Comparison of ENCODE assay signal across 29 mouse cellular contexts in the genomic region with DNA sequence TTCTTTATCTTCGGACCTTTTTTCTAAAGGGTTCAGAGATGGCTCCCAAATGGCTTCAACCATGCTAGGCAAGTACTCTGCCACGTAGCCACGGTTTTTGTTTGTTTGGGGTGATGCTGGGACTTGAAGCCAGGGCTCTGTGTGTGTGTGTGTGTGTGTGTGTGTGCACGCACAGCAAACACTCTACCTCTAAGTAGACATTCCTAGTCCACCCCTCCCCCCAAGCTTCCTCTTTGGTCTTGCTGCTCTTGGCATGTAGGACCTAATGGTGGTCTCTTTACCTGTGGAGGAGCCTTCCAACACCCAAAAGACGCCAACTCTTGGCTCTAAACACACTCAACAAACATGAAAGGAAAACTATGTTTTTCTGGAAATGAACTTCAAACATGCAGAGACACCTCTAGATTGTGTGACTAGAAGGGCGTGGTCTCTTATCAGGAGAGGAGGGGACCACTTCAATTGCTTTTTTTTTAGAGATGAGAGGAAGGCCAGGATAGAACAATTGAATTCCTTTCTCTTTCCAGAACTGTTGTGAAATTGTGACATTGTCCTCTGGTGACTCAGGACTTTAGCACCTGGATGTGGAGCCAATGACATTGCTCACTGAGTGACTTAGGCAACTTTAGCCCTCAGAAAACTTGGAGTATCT. TPM values are rescaled to one million over a fixed set of nuclear protein-coding genes. Genes with fewer than 3 reads are reported as not detected.
DNase-seq lines count a peak whose midpoint lies in the region; ATAC-seq and TF ChIP-seq lines count a peak whose summit lies in the region.
"Had no signal": no experiment of that assay in that cellular context is flagged by ENCODE, and none has a peak within 500 bp of the region (broad histone marks: within the 10 kb centered on the region; RNA-seq: fewer than 3 reads in every experiment).

No protein-coding gene starts in this region.

- H3K27me3 ChIP-seq in liver, adult 2 months (ENCODE audit: control insufficient read depth, insufficient read depth, low read length), result no peaks in the 10 kb centered on the region
- peaks cover 0 to 2% of the 10 kb centered on the region in 2 experiments; a peak in 3 of 4 replicates for H3K27me3 ChIP-seq in MEL (ENCODE audit: control insufficient read depth in 1 of 2, insufficient read depth in 2 of 2, low read length in 2 of 2)
- no peaks in the 10 kb centered on the region for H3K27me3 ChIP-seq in lung, postnatal 0 days (replicated peaks; ENCODE audit: insufficient read depth, low read length)
- H3K27me3 ChIP-seq: forebrain, embryonic 12.5 days; heart, embryonic 15.5 days; hindbrain, embryonic 12.5 days; intestine, embryonic 15.5 days; limb, embryonic 15.5 days; midbrain, embryonic 13.5 days; neural tube, embryonic 13.5 days had no signal

- H3K4me3 ChIP-seq in liver, adult 2 months (ENCODE audit: insufficient read depth, low read depth, low read length), result no peak overlapping the region
- H3K4me3 ChIP-seq in MEL (ENCODE audit: control insufficient read depth in 1 of 2, insufficient read depth in 1 of 2, low read depth in 2 of 2, low read length in 2 of 2), result no peak overlapping the region
- H3K4me3 ChIP-seq in lung, postnatal 0 days (ENCODE audit: low read depth, low read length), result no peak overlapping the region
- H3K4me3 ChIP-seq: erythroblast, embryonic 14.5 days; forebrain, embryonic 12.5 days; heart, embryonic 10.5 days; heart, embryonic 15.5 days; hindbrain, embryonic 12.5 days; intestine, embryonic 15.5 days; limb, embryonic 10.5 days; limb, embryonic 15.5 days; midbrain, embryonic 13.5 days; neural tube, embryonic 13.5 days had no signal

- H3K36me3 ChIP-seq in liver, adult 2 months (ENCODE audit: control insufficient read depth, insufficient read depth, low read length), result no peaks in the 10 kb centered on the region
- H3K36me3 ChIP-seq in MEL (ENCODE audit: control insufficient read depth in 1 of 2, insufficient read depth in 2 of 2, low read length in 2 of 2), result no peaks in the 10 kb centered on the region
- H3K36me3 ChIP-seq in lung, postnatal 0 days (ENCODE audit: insufficient read depth, low read length), result no peaks in the 10 kb centered on the region
- H3K36me3 ChIP-seq: forebrain, embryonic 12.5 days; heart, embryonic 10.5 days; heart, embryonic 15.5 days; hindbrain, embryonic 12.5 days; intestine, embryonic 15.5 days; limb, embryonic 10.5 days; limb, embryonic 15.5 days; midbrain, embryonic 13.5 days; neural tube, embryonic 13.5 days had no signal

- no peak overlapping the region for H3K27ac ChIP-seq in liver, adult 2 months (replicated peaks; ENCODE audit: insufficient read depth, low read depth, low read length)
- no peak overlapping the region for H3K27ac ChIP-seq in MEL (ENCODE audit: control insufficient read depth, low read depth, low read length)
- H3K27ac ChIP-seq in lung, postnatal 0 days (ENCODE audit: low read length), result peak overlapping the region; percentile 23; the same call in 1 of the 2 replicates
- H3K27ac ChIP-seq: forebrain, embryonic 12.5 days; heart, embryonic 10.5 days; heart, embryonic 15.5 days; hindbrain, embryonic 12.5 days; hindbrain, postnatal 0 days; intestine, embryonic 15.5 days; kidney, postnatal 0 days; limb, embryonic 10.5 days; limb, embryonic 15.5 days; midbrain, embryonic 13.5 days; neural tube, embryonic 13.5 days had no signal

- WGBS in liver, adult 2 months, result 40% methylated on average over 6 of the region's 6 CpGs
- 63% methylated on average over 6 of the region's 6 CpGs for WGBS in lung, postnatal 0 days

- TF ChIP-seq CTCF in liver, adult 2 months (IDR thresholded peaks at IDR 0.05; ENCODE audit: low read depth, low read length), result no peak
- TF ChIP-seq CTCF in MEL (IDR thresholded peaks at IDR 0.05 in 2 of 3, conservative IDR thresholded peaks at IDR 0.05 in 1 of 3; ENCODE audit: control insufficient read depth in 1 of 3, insufficient read depth in 1 of 3, low read depth in 2 of 3, low read length in 3 of 3, poor library complexity in 1 of 3, severe bottlenecking in 1 of 3), result no peak
- TF ChIP-seq CTCF in lung, postnatal 0 days (IDR thresholded peaks at IDR 0.05), result no peak

- DNase-seq in liver, adult 2 months (ENCODE audit: extremely low read depth, low read depth, low spot score), result peak; percentile 94
- DNase-seq in liver, result no peak
- peak; percentile 60 for DNase-seq in 3T3-L1 (ENCODE audit: low read depth, low spot score)
- no peak for DNase-seq in MEL (ENCODE audit: low read depth, low spot score)
- DNase-seq in lung, postnatal 0 days (ENCODE audit: low spot score), result peak; percentile 85
- no peak for DNase-seq in urinary bladder, adult 2 months (ENCODE audit: low spot score)
- no peak for DNase-seq in thymus, postnatal 10 days (ENCODE audit: low spot score in 2 of 2)
- DNase-seq: adrenal gland, postnatal 36 days; B cell, adult 2 months; cerebellum, adult 18-20 months; cerebellum, postnatal 14 days; forebrain, postnatal 0 days; kidney, adult 8-10 months; layer of hippocampus, adult 9-11 months; right cerebral cortex, postnatal 4 days; thymus, adult 2 months had no signal

- TF ChIP-seq EP300 in MEL (IDR thresholded peaks at IDR 0.05; ENCODE audit: low read depth in 1 of 2, low read length in 2 of 2), result no peak
- TF ChIP-seq EP300 in lung, postnatal 0 days (IDR thresholded peaks at IDR 0.05), result peak; percentile 88

- H3K4me2 ChIP-seq in lung, postnatal 0 days (replicated peaks; ENCODE audit: low read depth, low read length), result no peak overlapping the region
- H3K4me2 ChIP-seq: forebrain, embryonic 12.5 days; heart, embryonic 15.5 days; hindbrain, embryonic 12.5 days; intestine, embryonic 15.5 days; limb, embryonic 15.5 days; midbrain, embryonic 13.5 days; neural tube, embryonic 13.5 days had no signal

- H3K9ac ChIP-seq in liver, adult 2 months (ENCODE audit: low read depth, low read length), result no peak overlapping the region
- H3K9ac ChIP-seq in MEL (ENCODE audit: control insufficient read depth, low read depth, low read length, poor library complexity, severe bottlenecking), result no peak overlapping the region
- no peak overlapping the region for H3K9ac ChIP-seq in lung, postnatal 0 days (replicated peaks; ENCODE audit: low read depth)
- H3K9ac ChIP-seq: forebrain, embryonic 12.5 days; forebrain, postnatal 0 days; heart, embryonic 15.5 days; hindbrain, embryonic 12.5 days; intestine, embryonic 15.5 days; limb, embryonic 15.5 days; midbrain, embryonic 13.5 days; neural tube, embryonic 13.5 days had no signal

- H3K9me3 ChIP-seq in MEL (replicated peaks; ENCODE audit: insufficient read depth, low read length), result no peaks in the 10 kb centered on the region
- H3K9me3 ChIP-seq in lung, postnatal 0 days (ENCODE audit: low read length), result no peaks in the 10 kb centered on the region
- H3K9me3 ChIP-seq: forebrain, embryonic 12.5 days; heart, embryonic 10.5 days; heart, embryonic 15.5 days; hindbrain, embryonic 12.5 days; intestine, embryonic 15.5 days; limb, embryonic 10.5 days; limb, embryonic 15.5 days; midbrain, embryonic 13.5 days; neural tube, embryonic 13.5 days had no signal

- no peaks in the 10 kb centered on the region for H3K79me2 ChIP-seq in liver, adult 2 months (ENCODE audit: control insufficient read depth, insufficient read depth, low read length)
- H3K79me2 ChIP-seq in MEL (ENCODE audit: control insufficient read depth, insufficient read depth, low read length, poor library complexity), result no peaks in the 10 kb centered on the region

- peak; percentile 88 for ATAC-seq in lung, postnatal 0 days
- ATAC-seq: forebrain, postnatal 0 days; hindbrain, postnatal 0 days; intestine, embryonic 15.5 days; midbrain, embryonic 13.5 days had no signal

- H3K4me1 ChIP-seq in liver, adult 2 months (ENCODE audit: control insufficient read depth, insufficient read depth, low read length), result peaks cover 13% of the 10 kb centered on the region
- peaks cover 0 to 2% of the 10 kb centered on the region in 2 experiments; a peak in 1 of 4 replicates for H3K4me1 ChIP-seq in MEL (ENCODE audit: control insufficient read depth in 1 of 2, insufficient read depth in 2 of 2, low read length in 2 of 2)
- H3K4me1 ChIP-seq in lung, postnatal 0 days (ENCODE audit: insufficient read depth, low read depth, low read length), result no peaks in the 10 kb centered on the region
- H3K4me1 ChIP-seq: heart, embryonic 10.5 days; heart, embryonic 15.5 days; hindbrain, embryonic 12.5 days; intestine, embryonic 15.5 days; midbrain, embryonic 13.5 days; neural tube, embryonic 13.5 days had no signal

- TF ChIP-seq RAD21 in MEL (IDR thresholded peaks at IDR 0.05; ENCODE audit: low read depth, low read length), result no peak

- TF ChIP-seq POLR2A in liver, adult 2 months (IDR thresholded peaks at IDR 0.05; ENCODE audit: extremely low read depth, insufficient read depth, low read length), result no peak
- no peak for TF ChIP-seq POLR2A in MEL (IDR thresholded peaks at IDR 0.05; ENCODE audit: control insufficient read depth in 1 of 2, insufficient read depth in 1 of 2, low read depth in 1 of 2, low read length in 2 of 2, poor library complexity in 1 of 2)

TF ChIP-seq in MEL, 35 proteins besides CTCF, POLR2A, EP300 and RAD21:
- TF ChIP-seq POLR2AphosphoS2 (IDR thresholded peaks at IDR 0.05; ENCODE audit: low read length) (no peak), ZNF384 (IDR thresholded peaks at IDR 0.05; ENCODE audit: low read depth, low read length) (peak; percentile 53)

RNA-seq across cellular contexts. Expression of a gene that starts 30.2 kb away (rescaled TPM):
- total RNA-seq in liver, adult 2 months (2014; rRNA removed), result 0.37 and 0.47 TPM in 2 replicates
- polyA plus RNA-seq in liver, adult 2 months (2012; rRNA removed), result 0.11 and 0.38 TPM in 2 replicates
- total RNA-seq in MEL (2012; rRNA removed), result not detected in 2 replicates
- under 1 TPM in 1 of 2 experiments, not detected in 1; 0.06 TPM for polyA plus RNA-seq in MEL (2012; ENCODE audit: insufficient read depth in 1 of 2, insufficient read length in 2 of 2, low read depth in 1 of 2, low replicate concordance in 2 of 2, missing spikeins in 1 of 2)
- 5.9 and 9.6 TPM in 2 replicates for polyA plus RNA-seq in lung, postnatal 0 days (2015; fragmentation: Nextera tagmentation; extraction: Ambion mirVana)
- 12.0 and 14.6 TPM in 2 replicates for polyA plus RNA-seq in urinary bladder, adult 2 months (2012; rRNA removed)
- total RNA-seq: CH12.LX had no signal

RNA-seq across cellular contexts. Expression of a gene that starts 46.5 kb away (rescaled TPM):
- total RNA-seq in liver, adult 2 months (2014; rRNA removed), result 2.7 and 3.0 TPM in 2 replicates
- 1.5 and 1.9 TPM in 2 replicates for polyA plus RNA-seq in liver, adult 2 months (2012; rRNA removed)
- 32.1 and 35.3 TPM in 2 replicates for total RNA-seq in MEL (2012; rRNA removed)
- polyA plus RNA-seq in MEL (2012; ENCODE audit: insufficient read depth in 1 of 2, insufficient read length in 2 of 2, low read depth in 1 of 2, low replicate concordance in 2 of 2, missing spikeins in 1 of 2), result 10 to 100 TPM; 26.2 to 36.7 TPM
- 2.7 TPM in 2 replicates for polyA plus RNA-seq in lung, postnatal 0 days (2015; fragmentation: Nextera tagmentation; extraction: Ambion mirVana)
- 4.2 and 5.0 TPM in 2 replicates for polyA plus RNA-seq in urinary bladder, adult 2 months (2012; rRNA removed)

Comparison
In these comparisons a context has a peak if more than half of its experiments do, and no peak if none do; other contexts are left out.
1. DNase-seq: peak in liver, adult 2 months (single experiment), 3T3-L1 (single experiment) and lung, postnatal 0 days (single experiment); none in liver (single experiment), MEL (single experiment), urinary bladder, adult 2 months (single experiment) and thymus, postnatal 10 days (0 of 2).